Mouse (Mus musculus) cortical plate, adult 2 months (tissue): ENCODE measurements at regions not wholly inside any gene's neighbourhood (a gene's known extent, or its start where the extent isn't known, plus 50 kb on each side); places are given as distances from the start of the nearest gene placed in this dataset.

Experiments used
- CTCF ChIP-seq: fragments of 200-500 bp; IDR thresholded peaks from 2 replicates; pipeline ENCODE4 v1.5.1; 2011; ENCODE audit warnings: mild to moderate bottlenecking, control low read depth, low read length; ENCODE audit not compliant: insufficient read depth; ENCODE audit errors: extremely low read depth
- POLR2A ChIP-seq: fragments of 200-500 bp; IDR thresholded peaks from 2 replicates; pipeline ENCODE4 v1.6.1; 2011; ENCODE audit warnings: mild to moderate bottlenecking, low read length, control low read depth; ENCODE audit not compliant: insufficient read depth; ENCODE audit errors: extremely low read depth

- TF ChIP-seq CTCF (no peak), POLR2A (no peak)
Measured at GRCm38 (mm10) chr3:120786659-120787058, 384.8 kb downstream of the Rwdd3 start.
